Mouse (Mus musculus): Measurements from ENCODE around the gene Cog5. TPM values are rescaled to one million over a fixed set of nuclear protein-coding genes. Genes with fewer than 3 reads are reported as not detected.

Gene Cog5
- total and polyA plus RNA-seq, 3 experiments = 27.1 to 28.4 TPM; not detected in 1

- Histone ChIP-seq H3K4me3 (ENCODE audit: control insufficient read depth in 1 of 2, insufficient read depth in 1 of 2, low read depth in 2 of 2, low read length in 2 of 2) (no peak overlapping the region), H3K79me2 (ENCODE audit: control insufficient read depth, insufficient read depth, low read length, poor library complexity) (no peaks in the 10 kb centered on the region), H3K27me3 (ENCODE audit: control insufficient read depth in 1 of 2, insufficient read depth in 2 of 2, low read length in 2 of 2) (no peaks in the 10 kb centered on the region), H3K9me3 (replicated peaks; ENCODE audit: insufficient read depth, low read length) (no peaks in the 10 kb centered on the region), H3K36me3 (ENCODE audit: control insufficient read depth in 1 of 2, insufficient read depth in 2 of 2, low read length in 2 of 2) (no peaks in the 10 kb centered on the region; a peak in 1 of 4 replicates), H3K4me1 (ENCODE audit: control insufficient read depth in 1 of 2, insufficient read depth in 2 of 2, low read length in 2 of 2) (no peaks in the 10 kb centered on the region), H3K27ac (ENCODE audit: control insufficient read depth, low read depth, low read length) (no peak overlapping the region), H3K9ac (ENCODE audit: control insufficient read depth, low read depth, low read length, poor library complexity, severe bottlenecking) (no peak overlapping the region)
- no peak for DNase-seq (ENCODE audit: low read depth, low spot score)
- no peak for TF ChIP-seq POLR2A (IDR thresholded peaks at IDR 0.05; ENCODE audit: control insufficient read depth in 1 of 2, insufficient read depth in 1 of 2, low read depth in 1 of 2, low read length in 2 of 2, poor library complexity in 1 of 2)
- no peak for TF ChIP-seq MEF2A (IDR thresholded peaks at IDR 0.05; ENCODE audit: extremely low read depth, insufficient replicate concordance, low read depth, low read length, poor library complexity, severe bottlenecking)
- TF ChIP-seq ZMIZ1 (IDR thresholded peaks at IDR 0.05; ENCODE audit: low read depth, low read length) = no peak
- no peak for TF ChIP-seq MXI1 (IDR thresholded peaks at IDR 0.05; ENCODE audit: low read depth, low read length)
- TF ChIP-seq ZKSCAN1 (IDR thresholded peaks at IDR 0.05; ENCODE audit: low read depth, low read length) = no peak
- TF ChIP-seq HCFC1 (IDR thresholded peaks at IDR 0.05; ENCODE audit: low read depth, low read length) = no peak
- TF ChIP-seq POLR2AphosphoS2 (IDR thresholded peaks at IDR 0.05; ENCODE audit: low read length) = no peak
- TF ChIP-seq ZC3H11A (IDR thresholded peaks at IDR 0.05; ENCODE audit: low read depth, low read length) = no peak
- TF ChIP-seq GATA1 (IDR thresholded peaks at IDR 0.05; ENCODE audit: low read depth, low read length) = no peak
- no peak for TF ChIP-seq GABPA (IDR thresholded peaks at IDR 0.05; ENCODE audit: low read depth, low read length)
- TF ChIP-seq TCF12 (IDR thresholded peaks at IDR 0.05; ENCODE audit: low read depth, low read length) = no peak
- TF ChIP-seq TAL1 (IDR thresholded peaks at IDR 0.05; ENCODE audit: low read length) = no peak
Measured at GRCm38 (mm10) chr12:31836211-31836610, 181.5 kb downstream of the Cog5 start.

GRCm38 (mm10) chr12:31838521-31838920 is 183.9 kb downstream of the Cog5 start:
- Histone ChIP-seq H3K9me3 (replicated peaks; ENCODE audit: insufficient read depth, low read length) (no peaks in the 10 kb centered on the region), H3K4me1 (ENCODE audit: control insufficient read depth in 1 of 2, insufficient read depth in 2 of 2, low read length in 2 of 2) (no peaks in the 10 kb centered on the region), H3K27ac (ENCODE audit: control insufficient read depth, low read depth, low read length) (no peak overlapping the region), H3K27me3 (ENCODE audit: control insufficient read depth in 1 of 2, insufficient read depth in 2 of 2, low read length in 2 of 2) (no peaks in the 10 kb centered on the region), H3K36me3 (ENCODE audit: control insufficient read depth in 1 of 2, insufficient read depth in 2 of 2, low read length in 2 of 2) (peaks cover 0 to 3% of the 10 kb centered on the region in 2 experiments; a peak in 1 of 4 replicates), H3K9ac (ENCODE audit: control insufficient read depth, low read depth, low read length, poor library complexity, severe bottlenecking) (no peak overlapping the region), H3K4me3 (ENCODE audit: control insufficient read depth in 1 of 2, insufficient read depth in 1 of 2, low read depth in 2 of 2, low read length in 2 of 2) (no peak overlapping the region), H3K79me2 (ENCODE audit: control insufficient read depth, insufficient read depth, low read length, poor library complexity) (no peaks in the 10 kb centered on the region)
- no peak for DNase-seq (ENCODE audit: low read depth, low spot score)
- TF ChIP-seq TBP (IDR thresholded peaks at IDR 0.05; ENCODE audit: low read depth, low read length) = no peak
- no peak for TF ChIP-seq CHD1 (IDR thresholded peaks at IDR 0.05; ENCODE audit: low read depth, low read length)
- no peak for TF ChIP-seq ZC3H11A (IDR thresholded peaks at IDR 0.05; ENCODE audit: low read depth, low read length)
- no peak for TF ChIP-seq ZNF384 (IDR thresholded peaks at IDR 0.05; ENCODE audit: low read depth, low read length)

- H3K4me3 ChIP-seq (ENCODE audit: control insufficient read depth in 1 of 2, insufficient read depth in 1 of 2, low read depth in 2 of 2, low read length in 2 of 2) = no peak overlapping the region
- no peaks in the 10 kb centered on the region for H3K4me1 ChIP-seq (ENCODE audit: control insufficient read depth in 1 of 2, insufficient read depth in 2 of 2, low read length in 2 of 2)
- no peaks in the 10 kb centered on the region for H3K27me3 ChIP-seq (ENCODE audit: control insufficient read depth in 1 of 2, insufficient read depth in 2 of 2, low read length in 2 of 2)
- DNase-seq (ENCODE audit: low read depth, low spot score) = no peak
- peaks cover 0 to 3% of the 10 kb centered on the region in 2 experiments; a peak in 1 of 4 replicates for H3K36me3 ChIP-seq (ENCODE audit: control insufficient read depth in 1 of 2, insufficient read depth in 2 of 2, low read length in 2 of 2)
- TF ChIP-seq POLR2AphosphoS5 (IDR thresholded peaks at IDR 0.05; ENCODE audit: borderline replicate concordance, low read depth, low read length) = no peak
- TF ChIP-seq HCFC1 (IDR thresholded peaks at IDR 0.05; ENCODE audit: low read depth, low read length) = no peak
- no peak for TF ChIP-seq CHD2 (IDR thresholded peaks at IDR 0.05; ENCODE audit: low read length)
- TF ChIP-seq RAD21 (IDR thresholded peaks at IDR 0.05; ENCODE audit: low read depth, low read length) = no peak
- no peak for TF ChIP-seq SMC3 (IDR thresholded peaks at IDR 0.05; ENCODE audit: low read depth, low read length)
- TF ChIP-seq MYB (IDR thresholded peaks at IDR 0.05; ENCODE audit: low read depth, low read length) = no peak
- TF ChIP-seq GABPA (IDR thresholded peaks at IDR 0.05; ENCODE audit: low read depth, low read length) = no peak
- no peak for TF ChIP-seq NRF1 (IDR thresholded peaks at IDR 0.05; ENCODE audit: insufficient read depth, low read depth, low read length, poor library complexity, severe bottlenecking)
- no peak for TF ChIP-seq ETS1 (IDR thresholded peaks at IDR 0.05; ENCODE audit: low read depth, low read length)
- TF ChIP-seq ZC3H11A (IDR thresholded peaks at IDR 0.05; ENCODE audit: low read depth, low read length) = no peak
- no peak for TF ChIP-seq MXI1 (IDR thresholded peaks at IDR 0.05; ENCODE audit: low read depth, low read length)
- TF ChIP-seq ZKSCAN1 (IDR thresholded peaks at IDR 0.05; ENCODE audit: low read depth, low read length) = no peak
- no peak for TF ChIP-seq MAZ (IDR thresholded peaks at IDR 0.05; ENCODE audit: low read depth, low read length)
- no peak for TF ChIP-seq MYC (IDR thresholded peaks at IDR 0.05; ENCODE audit: low read depth, low read length)
- H3K9ac ChIP-seq (ENCODE audit: control insufficient read depth, low read depth, low read length, poor library complexity, severe bottlenecking) = no peak overlapping the region
- no peaks in the 10 kb centered on the region for H3K79me2 ChIP-seq (ENCODE audit: control insufficient read depth, insufficient read depth, low read length, poor library complexity)
- no peak overlapping the region for H3K27ac ChIP-seq (ENCODE audit: control insufficient read depth, low read depth, low read length)
- no peaks in the 10 kb centered on the region for H3K9me3 ChIP-seq (replicated peaks; ENCODE audit: insufficient read depth, low read length)
Measured at GRCm38 (mm10) chr12:31839249-31839648, 184.6 kb downstream of the Cog5 start.
